Comparison of ENCODE assay signal across 9 mouse cellular contexts in the genomic region with DNA sequence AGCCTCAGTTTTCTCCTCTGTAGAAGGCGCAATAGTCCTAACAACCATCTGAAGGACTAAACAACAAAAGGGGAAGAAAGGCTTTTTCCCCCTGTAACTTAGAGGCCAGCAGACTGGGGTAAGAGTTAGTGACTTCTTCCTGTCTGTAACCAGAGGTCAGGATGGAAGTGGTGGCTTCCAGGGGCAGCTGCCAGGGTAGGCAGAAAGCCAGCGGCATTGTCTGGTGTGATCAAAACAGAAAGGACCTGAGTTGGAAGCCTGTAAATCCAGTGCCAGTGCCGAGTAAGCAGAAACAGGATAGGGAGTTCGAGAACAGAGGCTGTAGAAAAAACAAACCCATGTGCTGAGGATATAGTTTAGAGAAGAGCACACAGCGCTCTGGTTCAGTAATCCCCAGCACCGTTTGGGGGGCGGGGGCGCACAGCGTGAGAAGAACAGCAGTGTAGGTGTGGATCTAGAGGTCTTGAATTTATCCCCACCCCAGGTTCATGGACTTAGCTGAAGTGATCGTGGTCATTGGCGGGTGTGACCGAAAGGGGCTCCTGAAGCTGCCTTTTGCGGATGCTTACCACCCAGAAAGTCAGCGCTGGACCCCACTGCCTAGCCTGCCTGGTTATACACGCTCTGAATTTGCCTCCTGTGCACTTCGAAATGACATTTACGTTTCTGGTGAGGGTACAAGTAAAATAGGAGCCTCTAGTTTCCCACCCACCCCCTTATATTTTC. TPM values are rescaled to one million over a fixed set of nuclear protein-coding genes. Genes with fewer than 3 reads are reported as not detected.
DNase-seq lines count a peak whose midpoint lies in the region; ATAC-seq and TF ChIP-seq lines count a peak whose summit lies in the region.
"Had no signal": no experiment of that assay in that cellular context is flagged by ENCODE, and none has a peak within 500 bp of the region (broad histone marks: within the 10 kb centered on the region; RNA-seq: fewer than 3 reads in every experiment).

No protein-coding gene starts in this region.

- no peak overlapping the region for H3K27ac ChIP-seq in embryonic facial prominence, embryonic 13.5 days
- H3K27ac ChIP-seq in embryonic facial prominence, embryonic 10.5 days (replicated peaks), result no peak overlapping the region
- no peak overlapping the region for H3K27ac ChIP-seq in limb, embryonic 12.5 days
- no peak overlapping the region for H3K27ac ChIP-seq in limb, embryonic 10.5 days
- H3K27ac ChIP-seq in hindbrain, postnatal 0 days, result peak overlapping the region; percentile 92; the same call in 1 of the 2 replicates

- H3K36me3 ChIP-seq in embryonic facial prominence, embryonic 13.5 days, result peaks cover 36% of the 10 kb centered on the region
- peaks cover 42% of the 10 kb centered on the region for H3K36me3 ChIP-seq in embryonic facial prominence, embryonic 10.5 days (replicated peaks)
- H3K36me3 ChIP-seq in limb, embryonic 12.5 days, result peaks cover 35% of the 10 kb centered on the region
- peaks cover 36% of the 10 kb centered on the region for H3K36me3 ChIP-seq in limb, embryonic 10.5 days
- no peaks in the 10 kb centered on the region for H3K36me3 ChIP-seq in hindbrain, postnatal 0 days (ENCODE audit: insufficient read depth, low read length)

- H3K27me3 ChIP-seq in embryonic facial prominence, embryonic 13.5 days, result no peaks in the 10 kb centered on the region
- H3K27me3 ChIP-seq in embryonic facial prominence, embryonic 10.5 days (replicated peaks; ENCODE audit: low read depth, poor library complexity, severe bottlenecking), result peaks cover 43% of the 10 kb centered on the region
- H3K27me3 ChIP-seq in limb, embryonic 12.5 days, result peaks cover 14% of the 10 kb centered on the region; the same call in 1 of the 2 replicates
- peaks cover 28% of the 10 kb centered on the region for H3K27me3 ChIP-seq in limb, embryonic 10.5 days (ENCODE audit: low read depth, poor library complexity, severe bottlenecking)
- H3K27me3 ChIP-seq in hindbrain, postnatal 0 days (ENCODE audit: insufficient read depth, low read length), result no peaks in the 10 kb centered on the region

- no peak for ATAC-seq in embryonic facial prominence, embryonic 13.5 days (ENCODE audit: insufficient number of reproducible peaks, insufficient read depth, low FRiP score, low TSS enrichment, low read depth)
- no peak for ATAC-seq in limb, embryonic 12.5 days (ENCODE audit: insufficient number of reproducible peaks, insufficient read depth, low FRiP score, low TSS enrichment, low read depth)
- no peak for ATAC-seq in hindbrain, postnatal 0 days

- H3K4me2 ChIP-seq in embryonic facial prominence, embryonic 13.5 days, result peak overlapping the region; percentile 83; the same call in 1 of the 2 replicates
- H3K4me2 ChIP-seq in limb, embryonic 12.5 days, result no peak overlapping the region
- H3K4me2 ChIP-seq in hindbrain, postnatal 0 days (ENCODE audit: low read depth, low read length), result 0 out of 2 replicates have a peak overlapping the region, but pooled peaks have one; percentile 67

- H3K9me3 ChIP-seq in embryonic facial prominence, embryonic 13.5 days, result no peaks in the 10 kb centered on the region
- H3K9me3 ChIP-seq in embryonic facial prominence, embryonic 10.5 days, result no peaks in the 10 kb centered on the region
- H3K9me3 ChIP-seq in limb, embryonic 12.5 days, result no peaks in the 10 kb centered on the region
- no peaks in the 10 kb centered on the region for H3K9me3 ChIP-seq in limb, embryonic 10.5 days (replicated peaks)
- no peaks in the 10 kb centered on the region for H3K9me3 ChIP-seq in hindbrain, postnatal 0 days (ENCODE audit: low read length)

- DNase-seq in embryonic facial prominence, embryonic 10.5 days (ENCODE audit: low spot score), result no peak
- DNase-seq in limb, embryonic 10.5 days (ENCODE audit: low spot score), result no peak
- no peak for DNase-seq in hindbrain, postnatal 0 days (ENCODE audit: low spot score)
- peak; percentile 79 for DNase-seq in lung, postnatal 36 days
- DNase-seq in embryo, embryonic 10 days (ENCODE audit: low spot score), result no peak
- no peak for DNase-seq in adrenal gland, adult (ENCODE audit: inconsistent age in 2 of 2, low spot score in 1 of 2)

- no peak overlapping the region for H3K4me3 ChIP-seq in embryonic facial prominence, embryonic 13.5 days
- no peak overlapping the region for H3K4me3 ChIP-seq in embryonic facial prominence, embryonic 10.5 days
- H3K4me3 ChIP-seq in limb, embryonic 12.5 days (replicated peaks), result no peak overlapping the region
- H3K4me3 ChIP-seq in limb, embryonic 10.5 days, result no peak overlapping the region
- no peak overlapping the region for H3K4me3 ChIP-seq in hindbrain, postnatal 0 days (ENCODE audit: low read length)

- TF ChIP-seq CTCF in hindbrain, postnatal 0 days (IDR thresholded peaks at IDR 0.05; ENCODE audit: low read depth), result no peak

- peak overlapping the region; percentile 86; the same call in 1 of the 2 replicates for H3K9ac ChIP-seq in embryonic facial prominence, embryonic 13.5 days
- peak overlapping the region; percentile 8; the same call in 1 of the 2 replicates for H3K9ac ChIP-seq in limb, embryonic 12.5 days (replicated peaks)
- no peak overlapping the region; the same call in 1 of the 2 replicates for H3K9ac ChIP-seq in hindbrain, postnatal 0 days (replicated peaks; ENCODE audit: low read length)

- WGBS in embryonic facial prominence, embryonic 13.5 days, result 82% methylated on average over 17 of the region's 17 CpGs
- WGBS in embryonic facial prominence, embryonic 10.5 days, result 84% methylated on average over 17 of the region's 17 CpGs
- WGBS in limb, embryonic 12.5 days, result 83% methylated on average over 17 of the region's 17 CpGs
- 86% methylated on average over 17 of the region's 17 CpGs for WGBS in limb, embryonic 10.5 days
- 75% methylated on average over 17 of the region's 17 CpGs for WGBS in hindbrain, postnatal 0 days

- H3K4me1 ChIP-seq in embryonic facial prominence, embryonic 13.5 days, result peaks cover 36% of the 10 kb centered on the region
- H3K4me1 ChIP-seq in embryonic facial prominence, embryonic 10.5 days, result peaks cover 45% of the 10 kb centered on the region
- H3K4me1 ChIP-seq in limb, embryonic 12.5 days (replicated peaks), result peaks cover 30% of the 10 kb centered on the region
- peaks cover 25% of the 10 kb centered on the region for H3K4me1 ChIP-seq in limb, embryonic 10.5 days
- H3K4me1 ChIP-seq in hindbrain, postnatal 0 days (ENCODE audit: insufficient read depth, low read length), result peaks cover 26% of the 10 kb centered on the region

RNA-seq across cellular contexts. Expression of a gene that starts 4.0 kb away (rescaled TPM):
- 0.61 and 0.84 TPM in 2 replicates for polyA plus RNA-seq in embryonic facial prominence, embryonic 13.5 days (2015; fragmentation: Nextera tagmentation; extraction: Ambion mirVana)
- polyA plus RNA-seq in embryonic facial prominence, embryonic 10.5 days (2016; fragmentation: Nextera tagmentation; extraction: Ambion mirVana), result 1.4 and 2.3 TPM in 2 replicates
- polyA plus RNA-seq in limb, embryonic 12.5 days (2016; fragmentation: Nextera tagmentation; extraction: Ambion mirVana), result 1.2 and 1.7 TPM in 2 replicates
- polyA plus RNA-seq in limb, embryonic 10.5 days (2016; fragmentation: Nextera tagmentation; extraction: Ambion mirVana), result 0.21 and 0.63 TPM in 2 replicates
- 2.3 and 3.3 TPM in 2 replicates for total RNA-seq in hindbrain, postnatal 0 days (2014; rRNA removed)
- polyA plus RNA-seq in hindbrain, postnatal 0 days (2015; fragmentation: Nextera tagmentation; extraction: Ambion mirVana), result 2.3 TPM in 2 replicates
- total RNA-seq: heart, postnatal 36 days had no signal

RNA-seq across cellular contexts. Expression of a gene that starts 13.7 kb away (rescaled TPM):
- 814 and 862 TPM in 2 replicates for polyA plus RNA-seq in embryonic facial prominence, embryonic 13.5 days (2015; fragmentation: Nextera tagmentation; extraction: Ambion mirVana)
- polyA plus RNA-seq in embryonic facial prominence, embryonic 10.5 days (2016; fragmentation: Nextera tagmentation; extraction: Ambion mirVana), result 769 and 805 TPM in 2 replicates
- polyA plus RNA-seq in limb, embryonic 12.5 days (2016; fragmentation: Nextera tagmentation; extraction: Ambion mirVana), result 746 and 757 TPM in 2 replicates
- 745 and 824 TPM in 2 replicates for polyA plus RNA-seq in limb, embryonic 10.5 days (2016; fragmentation: Nextera tagmentation; extraction: Ambion mirVana)
- total RNA-seq in hindbrain, postnatal 0 days (2014; rRNA removed), result 526 and 754 TPM in 2 replicates
- polyA plus RNA-seq in hindbrain, postnatal 0 days (2015; fragmentation: Nextera tagmentation; extraction: Ambion mirVana), result 456 and 459 TPM in 2 replicates
